Mouse (Mus musculus): ENCODE measurements around the gene Olfr1100.

Gene Olfr1100

GRCm38 (mm10) chr2:86979854-86980253 is at the start of gene Olfr1100:
Olfr1100 (minus strand) TSS chr2:86979954.
- DNase-seq = no peak

GRCm38 (mm10) chr2:87026980-87027379 is 47.2 kb upstream of the Olfr1100 start, which contains the start of gene Olfr1104:
Olfr1104 (minus strand) TSS chr2:87027080.
- DNase-seq = no peak

- DNase-seq = no peak
Measured at GRCm38 (mm10) chr2:86998098-86998497, 18.3 kb upstream of the Olfr1100 start, which contains the start of gene Olfr1102. Olfr1102 (plus strand) TSS chr2:86998398.

- no peak for DNase-seq
Measured at GRCm38 (mm10) chr2:86991121-86991520, 11.4 kb upstream of the Olfr1100 start, which contains the start of gene Olfr1101. Olfr1101 (minus strand) TSS chr2:86991221.

DNA sequence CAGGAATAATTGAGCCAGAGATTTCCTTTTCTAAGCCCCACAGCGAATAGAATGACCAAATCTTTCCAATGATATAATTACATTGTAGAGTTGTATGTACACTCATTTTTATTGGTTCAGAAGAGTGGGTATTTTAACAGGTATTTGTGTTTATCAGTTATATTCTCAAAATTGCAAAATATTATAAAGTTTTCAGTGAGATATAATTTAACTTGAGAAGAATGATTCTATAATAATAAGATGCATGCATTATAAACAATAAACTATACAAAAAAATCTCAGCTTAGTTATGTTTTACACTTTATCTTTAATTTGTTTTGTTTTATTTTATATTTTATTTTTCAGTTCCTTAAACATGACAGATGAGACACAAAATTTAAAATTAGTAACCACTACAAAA is 19.2 kb downstream of the Olfr1100 start, which contains the start of gene Olfr1099:
Olfr1099 (minus strand) TSS at position 101 of the 400 bp plus-strand sequence.
- no peak for DNase-seq

- DNase-seq = no peak
Measured at GRCm38 (mm10) chr2:86926557-86926956, 53.2 kb downstream of the Olfr1100 start.
